29 mouse cellular contexts compared by ENCODE assay signal in the genomic region with DNA sequence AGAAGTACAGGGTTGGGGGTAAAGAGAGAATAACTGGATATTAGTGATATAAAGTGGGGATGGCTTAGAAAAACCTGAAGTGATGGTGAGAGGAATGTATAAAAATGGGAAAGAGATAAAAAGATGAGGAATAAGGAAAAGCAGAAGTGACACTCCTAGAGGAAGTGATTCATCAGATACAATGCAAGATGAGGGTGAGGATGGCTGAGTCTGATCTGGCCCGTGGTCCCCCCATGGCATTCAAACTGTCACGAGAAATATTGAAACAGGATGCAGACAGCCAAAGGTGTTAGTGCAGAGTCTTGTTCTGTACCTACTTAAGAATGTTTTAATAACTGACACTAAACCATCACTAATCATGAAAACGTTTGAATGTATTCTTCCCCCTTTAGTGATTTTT. TPM values are rescaled to one million over a fixed set of nuclear protein-coding genes. Genes with fewer than 3 reads are reported as not detected.
"Had no signal": no experiment of that assay in that cellular context is flagged by ENCODE, and none has a peak within 500 bp of the region (broad histone marks: within the 10 kb centered on the region; RNA-seq: fewer than 3 reads in every experiment).

No protein-coding gene starts in this region.

- H3K4me2 ChIP-seq: embryonic facial prominence, embryonic 12.5 days; embryonic facial prominence, embryonic 13.5 days; embryonic facial prominence, embryonic 15.5 days; forebrain, embryonic 12.5 days; forebrain, embryonic 13.5 days; forebrain, embryonic 15.5 days had no signal

- H3K27me3 ChIP-seq: embryonic facial prominence, embryonic 12.5 days; embryonic facial prominence, embryonic 13.5 days; embryonic facial prominence, embryonic 15.5 days; forebrain, embryonic 12.5 days; forebrain, embryonic 13.5 days; forebrain, embryonic 15.5 days had no signal

- H3K4me1 ChIP-seq: embryonic facial prominence, embryonic 10.5 days; embryonic facial prominence, embryonic 12.5 days; embryonic facial prominence, embryonic 13.5 days; embryonic facial prominence, embryonic 15.5 days; forebrain, embryonic 10.5 days; forebrain, embryonic 12.5 days; forebrain, embryonic 13.5 days; forebrain, embryonic 15.5 days had no signal

- H3K9ac ChIP-seq: embryonic facial prominence, embryonic 12.5 days; embryonic facial prominence, embryonic 13.5 days; embryonic facial prominence, embryonic 15.5 days; forebrain, embryonic 12.5 days; forebrain, embryonic 13.5 days; forebrain, embryonic 15.5 days; forebrain, postnatal 0 days had no signal

- H3K27ac ChIP-seq: embryonic facial prominence, embryonic 10.5 days; embryonic facial prominence, embryonic 12.5 days; embryonic facial prominence, embryonic 13.5 days; embryonic facial prominence, embryonic 15.5 days; forebrain, embryonic 10.5 days; forebrain, embryonic 12.5 days; forebrain, embryonic 13.5 days; forebrain, embryonic 15.5 days; gastrocnemius, adult 2 months; heart, adult 2 months had no signal

- H3K9me3 ChIP-seq: embryonic facial prominence, embryonic 10.5 days; embryonic facial prominence, embryonic 12.5 days; embryonic facial prominence, embryonic 13.5 days; embryonic facial prominence, embryonic 15.5 days; forebrain, embryonic 10.5 days; forebrain, embryonic 12.5 days; forebrain, embryonic 13.5 days; forebrain, embryonic 15.5 days had no signal

- ATAC-seq: forebrain, embryonic 13.5 days; forebrain, embryonic 14.5 days; forebrain, embryonic 15.5 days; forebrain, embryonic 16.5 days; forebrain, postnatal 0 days had no signal

- DNase-seq: cerebellum, adult 2 months; cerebellum, adult 8-10 months; cerebellum, adult 9-10 months; cerebellum, adult 9-11 months; cerebellum, postnatal 10 days; cerebellum, postnatal 14 days; cerebellum, postnatal 25 days; cerebellum, postnatal 36 days; embryo, embryonic 11 days; forebrain, postnatal 0 days; gastrocnemius, adult 2 months; gastrocnemius, postnatal 10 days; gastrocnemius, postnatal 14 days; gastrocnemius, postnatal 25 days; gastrocnemius, postnatal 36 days; heart, adult 11 months; heart, adult 18-20 months; heart, adult 2 months had no signal

- H3K36me3 ChIP-seq: embryonic facial prominence, embryonic 10.5 days; embryonic facial prominence, embryonic 12.5 days; embryonic facial prominence, embryonic 13.5 days; embryonic facial prominence, embryonic 15.5 days; forebrain, embryonic 10.5 days; forebrain, embryonic 12.5 days; forebrain, embryonic 15.5 days had no signal

- H3K4me3 ChIP-seq: embryonic facial prominence, embryonic 10.5 days; embryonic facial prominence, embryonic 12.5 days; embryonic facial prominence, embryonic 13.5 days; embryonic facial prominence, embryonic 15.5 days; erythroblast, embryonic 14.5 days; forebrain, embryonic 10.5 days; forebrain, embryonic 12.5 days; forebrain, embryonic 13.5 days; forebrain, embryonic 15.5 days; gastrocnemius, adult 2 months; heart, adult 2 months had no signal

RNA-seq across cellular contexts. Expression of a gene that starts 56.2 kb away (rescaled TPM):
- polyA plus RNA-seq: erythroblast, embryonic 14.5 days had no signal
